ENCODE assay signal across 24 mouse cellular contexts in genomic region chr5:146373238-146373637, GRCm38 (mm10). TPM values are rescaled to one million over a fixed set of nuclear protein-coding genes. Genes with fewer than 3 reads are reported as not detected.
"Had no signal": no experiment of that assay in that cellular context is flagged by ENCODE, and none has a peak within 500 bp of the region (broad histone marks: within the 10 kb centered on the region; RNA-seq: fewer than 3 reads in every experiment).

No protein-coding gene starts in this region.

- H3K4me2 ChIP-seq: limb, embryonic 13.5 days; liver, embryonic 12.5 days; liver, embryonic 15.5 days; lung, embryonic 15.5 days; midbrain, embryonic 13.5 days; neural tube, embryonic 13.5 days had no signal

- DNase-seq: kidney, adult 2 months; kidney, postnatal 25 days; layer of hippocampus, postnatal 36 days; liver; lung, adult 18-20 months; lung, postnatal 10 days; lung, postnatal 36 days; right cerebral cortex, adult 18-20 months; thymus, postnatal 25 days had no signal

- H3K4me3 ChIP-seq: limb, embryonic 10.5 days; limb, embryonic 13.5 days; liver, embryonic 12.5 days; liver, embryonic 15.5 days; lung, embryonic 15.5 days; megakaryocyte, embryonic 14.5 days; midbrain, embryonic 10.5 days; midbrain, embryonic 13.5 days; myocyte; neural tube, embryonic 13.5 days had no signal

- H3K9ac ChIP-seq: limb, embryonic 13.5 days; liver, embryonic 12.5 days; liver, embryonic 15.5 days; lung, embryonic 15.5 days; midbrain, embryonic 13.5 days; neural tube, embryonic 13.5 days had no signal

- H3K27me3 ChIP-seq: limb, embryonic 13.5 days; liver, embryonic 12.5 days; liver, embryonic 15.5 days; lung, embryonic 15.5 days; megakaryocyte, embryonic 14.5 days; midbrain, embryonic 13.5 days; neural tube, embryonic 13.5 days had no signal

- H3K27ac ChIP-seq: kidney, postnatal 0 days; limb, embryonic 10.5 days; limb, embryonic 13.5 days; liver, embryonic 12.5 days; liver, embryonic 15.5 days; lung, embryonic 15.5 days; midbrain, embryonic 10.5 days; midbrain, embryonic 13.5 days; neural tube, embryonic 13.5 days; stomach, postnatal 0 days had no signal

- H3K36me3 ChIP-seq: limb, embryonic 10.5 days; limb, embryonic 13.5 days; liver, embryonic 12.5 days; liver, embryonic 15.5 days; lung, embryonic 15.5 days; midbrain, embryonic 10.5 days; midbrain, embryonic 13.5 days; neural tube, embryonic 13.5 days had no signal

- H3K4me1 ChIP-seq: limb, embryonic 10.5 days; limb, embryonic 13.5 days; liver, embryonic 12.5 days; liver, embryonic 15.5 days; lung, embryonic 15.5 days; megakaryocyte, embryonic 14.5 days; midbrain, embryonic 10.5 days had no signal

- H3K9me3 ChIP-seq: limb, embryonic 10.5 days; limb, embryonic 13.5 days; liver, embryonic 15.5 days; lung, embryonic 15.5 days; neural tube, embryonic 13.5 days had no signal

- ATAC-seq: liver, embryonic 12.5 days; midbrain, embryonic 13.5 days; midbrain, embryonic 16.5 days had no signal

RNA-seq across cellular contexts. Expression of gene Wasf3, which starts 11.5 kb away (rescaled TPM):
- total RNA-seq: monocyte, adult 5-6 weeks; neutrophil, adult 5-6 weeks had no signal
- polyA plus RNA-seq: myocyte had no signal
